Mouse (Mus musculus) mouse trophoblast stem cell (cell line): Measurements from ENCODE around the gene Cmtm4.

Source experiments
- in situ Hi-C, 2 experiments: fragments of 300-500 bp; cut with MseI, MboI; formaldehyde crosslinking; loops; 2 replicates in 1 of 2; 3 replicates in 1 of 2; pipeline ENCODE4 v1.15.1; 2025

Cmtm4 gene

GRCm38 (mm10) chr8:104374864-104375846 is 20.5 kb downstream of the Cmtm4 start:
- in situ Hi-C loops: no loop called here

DNA sequence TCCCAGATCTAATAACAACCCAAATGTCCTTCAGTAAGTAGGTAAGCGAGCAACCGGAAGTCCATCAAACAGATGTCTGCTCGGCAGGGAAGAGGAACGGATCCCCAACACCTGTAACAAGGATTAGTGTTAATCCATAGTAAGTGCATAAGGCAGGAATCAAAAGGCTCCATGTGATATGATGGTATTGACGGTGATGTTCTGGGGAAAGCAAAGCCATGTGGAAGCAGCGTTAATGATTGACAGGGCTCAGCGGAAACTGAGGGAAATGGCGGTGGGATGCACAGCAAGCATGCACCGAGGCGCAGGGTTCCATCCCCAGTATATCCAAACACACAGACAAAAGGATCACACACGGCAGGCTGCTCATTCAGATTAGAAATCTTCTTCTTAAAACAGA is 21.3 kb downstream of the Cmtm4 start:
- in situ Hi-C loops: no loop called here

DNA sequence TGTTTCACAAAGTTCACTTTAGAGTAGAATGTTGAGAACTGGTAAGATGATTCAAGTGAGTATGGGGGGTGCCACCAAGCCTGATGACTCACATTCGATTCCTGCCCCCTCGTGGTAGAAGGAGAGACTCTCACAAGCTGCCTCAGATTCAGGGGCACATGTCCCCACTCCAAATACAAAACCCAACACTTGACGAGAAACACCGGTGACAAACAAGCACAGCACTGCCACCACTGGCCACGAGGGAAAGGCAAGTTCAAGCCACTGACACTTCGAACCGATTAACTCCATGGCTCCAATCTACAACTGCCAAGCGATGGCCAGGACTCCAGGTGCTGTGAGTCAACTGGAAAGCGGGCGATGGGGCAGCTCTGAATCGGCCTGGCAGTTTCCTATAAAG is 21.8 kb downstream of the Cmtm4 start:
- in situ Hi-C loops: no loop called here

DNA sequence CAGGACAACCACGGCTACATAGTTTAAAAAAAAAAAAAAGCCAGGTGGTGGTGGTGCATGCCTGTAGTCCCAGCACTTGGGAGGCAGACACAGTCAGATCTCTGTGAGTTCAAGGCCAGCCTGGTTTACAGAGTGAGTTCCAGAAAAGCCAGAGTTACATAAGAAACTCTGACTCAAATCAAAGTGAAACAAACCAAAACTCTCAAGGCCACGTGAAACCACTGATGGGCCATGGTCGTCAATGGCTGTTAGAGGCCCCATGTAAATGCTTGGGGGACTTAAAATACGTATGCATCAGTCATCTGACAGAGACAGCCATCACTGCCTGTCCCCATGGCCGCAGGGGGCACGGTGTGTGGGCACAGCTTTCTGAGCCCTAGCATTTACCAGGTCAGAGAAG is 24.5 kb downstream of the Cmtm4 start:
- in situ Hi-C loops: no loop called here

- in situ Hi-C loops: no loop called here
These were observed 25.5 kb downstream of the Cmtm4 start for GRCm38 (mm10) chr8:104370071-104370470.

DNA sequence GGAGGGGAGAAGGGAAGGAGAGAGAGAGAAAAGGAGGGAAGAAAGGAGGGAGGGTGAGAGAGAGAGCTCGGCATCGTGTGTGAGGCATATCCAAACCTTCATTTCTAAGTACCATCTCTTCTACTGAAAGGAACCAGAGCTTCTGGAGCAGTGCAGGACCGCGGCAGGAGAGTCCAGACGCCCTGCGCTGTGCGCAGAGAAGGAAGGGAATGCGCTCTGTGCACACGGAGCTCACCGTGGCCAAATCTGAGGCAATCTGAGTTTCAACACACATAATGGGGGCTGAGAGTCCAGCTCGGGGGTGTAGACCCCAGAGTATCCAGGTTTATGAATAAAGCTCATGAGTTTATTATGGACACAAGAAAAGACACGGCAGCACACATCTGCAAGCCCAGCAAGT is 26.0 kb downstream of the Cmtm4 start:
- in situ Hi-C loops: no loop called here

DNA sequence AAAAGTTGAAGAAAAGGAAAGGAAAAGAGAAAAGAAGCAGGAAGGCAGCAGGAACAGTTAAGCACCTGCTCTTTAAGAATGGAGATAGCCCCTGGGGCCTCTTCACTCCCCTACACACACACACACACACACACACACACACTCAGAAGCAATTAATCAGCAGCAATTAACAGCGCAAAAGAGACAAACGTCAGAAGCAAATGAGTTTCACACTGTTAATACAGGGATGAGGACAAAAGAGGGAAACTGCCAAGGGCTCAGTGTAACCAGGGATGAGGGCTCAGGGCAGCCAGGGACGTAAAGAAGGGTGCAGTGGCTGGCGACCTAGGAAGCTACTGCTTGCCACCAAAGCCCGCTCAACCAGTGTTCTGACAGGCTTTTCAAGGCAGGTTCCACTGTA is 28.2 kb downstream of the Cmtm4 start:
- in situ Hi-C loops: no loop called here

DNA sequence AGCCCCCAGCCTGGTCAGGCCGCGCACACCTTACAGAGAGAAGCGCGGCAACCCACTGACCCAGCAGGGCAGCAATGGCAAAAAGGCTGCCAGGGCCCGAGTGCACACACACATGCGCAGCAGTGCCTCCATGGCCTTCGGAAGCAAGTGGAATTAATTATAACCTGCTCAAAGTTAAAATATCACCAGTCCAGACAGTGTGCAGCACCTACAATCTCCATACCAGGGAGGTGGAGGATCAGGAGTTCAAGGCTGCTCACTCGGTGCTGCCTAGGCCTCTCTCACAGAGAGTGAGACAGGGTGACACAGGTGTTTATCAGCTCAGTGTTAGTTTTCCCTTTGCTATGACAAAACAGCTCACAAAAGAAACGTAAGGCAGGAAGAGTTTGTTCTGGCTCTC is 29.9 kb downstream of the Cmtm4 start:
- in situ Hi-C loops: no loop called here

- in situ Hi-C loops: no loop called here
These were observed 35.7 kb downstream of the Cmtm4 start for GRCm38 (mm10) chr8:104359778-104360456.

DNA sequence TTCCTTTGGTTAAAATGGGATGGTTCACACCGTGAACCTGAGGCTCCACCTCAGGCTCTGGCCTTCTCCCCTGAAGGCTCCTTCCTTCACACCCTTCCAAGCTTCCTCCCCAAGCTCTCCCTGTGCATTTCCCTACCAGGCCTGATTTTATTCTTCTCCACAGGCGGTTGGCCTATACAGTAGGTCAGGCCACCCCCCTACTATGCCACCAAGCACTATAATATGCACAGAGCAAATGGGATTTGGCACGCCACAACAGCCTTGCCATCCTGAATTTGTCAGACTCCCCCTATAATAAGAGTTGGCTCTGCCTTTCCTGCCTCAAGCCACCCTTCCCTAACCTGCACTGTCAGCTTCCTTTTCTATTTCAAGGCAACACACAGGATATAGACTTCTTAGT is 37.0 kb downstream of the Cmtm4 start:
- in situ Hi-C loops: no loop called here

DNA sequence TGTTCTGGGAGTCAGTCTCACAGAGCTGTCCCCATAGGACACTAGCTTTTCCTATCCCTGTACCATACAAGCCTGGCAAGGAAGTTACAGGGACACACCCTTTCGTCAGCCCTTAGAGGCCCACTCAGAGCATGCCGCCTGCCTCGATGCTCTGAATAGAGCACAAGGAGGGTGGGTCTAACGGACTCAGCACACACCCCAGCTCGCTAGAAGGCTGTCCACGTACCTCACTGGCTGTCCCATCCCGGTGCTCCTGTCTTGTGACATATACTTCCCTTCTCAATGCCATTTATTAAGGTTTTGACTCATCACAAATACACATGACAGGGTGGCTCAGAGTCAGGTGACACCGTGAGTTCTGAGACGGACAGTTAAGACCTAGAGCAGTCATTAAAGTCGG is 41.1 kb downstream of the Cmtm4 start:
- in situ Hi-C loops: no loop called here

DNA sequence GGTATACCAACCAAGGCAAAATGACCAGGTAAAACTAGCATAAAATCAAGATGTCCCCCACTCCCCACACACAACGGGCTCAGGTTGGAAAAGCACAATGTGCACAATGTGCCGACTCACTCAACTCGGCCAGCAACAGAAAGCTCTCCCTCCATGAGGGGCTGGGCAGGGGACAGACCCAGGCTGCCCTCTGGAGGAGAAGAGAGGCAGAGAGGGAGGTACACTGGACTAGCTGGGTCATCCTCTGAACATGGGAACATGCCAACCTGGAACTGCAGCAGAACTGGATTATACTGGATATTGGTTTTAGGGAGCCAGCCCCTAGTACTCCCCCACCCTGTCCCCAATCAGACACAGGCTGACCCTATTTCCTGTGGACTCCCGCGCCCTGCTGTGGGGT is 42.4 kb downstream of the Cmtm4 start:
- in situ Hi-C loops: no loop called here

DNA sequence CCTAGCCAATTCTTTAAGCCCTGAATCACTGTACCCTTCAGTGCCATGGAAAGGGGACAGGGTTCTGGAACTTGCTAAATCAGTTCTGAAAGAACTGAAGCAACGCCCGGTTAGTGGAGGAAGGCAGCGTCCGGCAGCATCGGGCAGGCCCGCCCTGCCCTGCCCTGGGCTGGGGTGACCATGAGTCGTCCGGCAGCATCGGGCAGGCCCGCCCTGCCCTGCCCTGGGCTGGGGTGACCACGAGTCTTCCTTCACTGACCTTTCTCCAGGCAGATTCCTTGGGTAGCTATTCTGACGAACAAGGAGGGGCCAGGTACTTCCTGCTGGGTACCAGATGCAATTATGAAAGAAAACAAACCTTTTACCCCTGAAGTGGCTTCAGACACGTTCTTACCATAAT is 45.6 kb downstream of the Cmtm4 start:
- in situ Hi-C loops: no loop called here

- in situ Hi-C loops: loop anchor here (5.0 to 10.0 kb wide), 2 partner anchors 53 to 56 kb away; no protein-coding TSS in a partner anchor
These were observed 46.6 kb downstream of the Cmtm4 start for GRCm38 (mm10) chr8:104348971-104349370.

GRCm38 (mm10) chr8:104346706-104347105 is 48.9 kb downstream of the Cmtm4 start:
- in situ Hi-C loops: loop anchor here (5.0 to 10.0 kb wide), 2 partner anchors 56 to 58 kb away; no protein-coding TSS in a partner anchor

GRCm38 (mm10) chr8:104344622-104345021 is 51.0 kb downstream of the Cmtm4 start:
- in situ Hi-C loops: loop anchor here (5.0 to 10.0 kb wide), 2 partner anchors 58 to 60 kb away; no protein-coding TSS in a partner anchor

- in situ Hi-C loops: loop anchor here in 1 of 2 experiments (10.0 kb wide), 1 partner anchor 61 kb away; no protein-coding TSS in a partner anchor
These were observed 51.6 kb downstream of the Cmtm4 start for GRCm38 (mm10) chr8:104343957-104344356.

- in situ Hi-C loops: loop anchor here in 1 of 2 experiments (10.0 kb wide), 1 partner anchor 62 kb away; no protein-coding TSS in a partner anchor
These were observed 53.2 kb downstream of the Cmtm4 start for GRCm38 (mm10) chr8:104342426-104342825.

- in situ Hi-C loops: loop anchor here in 1 of 2 experiments (10.0 kb wide), 1 partner anchor 63 kb away; no protein-coding TSS in a partner anchor
These were observed 53.9 kb downstream of the Cmtm4 start for GRCm38 (mm10) chr8:104341678-104342077.

DNA sequence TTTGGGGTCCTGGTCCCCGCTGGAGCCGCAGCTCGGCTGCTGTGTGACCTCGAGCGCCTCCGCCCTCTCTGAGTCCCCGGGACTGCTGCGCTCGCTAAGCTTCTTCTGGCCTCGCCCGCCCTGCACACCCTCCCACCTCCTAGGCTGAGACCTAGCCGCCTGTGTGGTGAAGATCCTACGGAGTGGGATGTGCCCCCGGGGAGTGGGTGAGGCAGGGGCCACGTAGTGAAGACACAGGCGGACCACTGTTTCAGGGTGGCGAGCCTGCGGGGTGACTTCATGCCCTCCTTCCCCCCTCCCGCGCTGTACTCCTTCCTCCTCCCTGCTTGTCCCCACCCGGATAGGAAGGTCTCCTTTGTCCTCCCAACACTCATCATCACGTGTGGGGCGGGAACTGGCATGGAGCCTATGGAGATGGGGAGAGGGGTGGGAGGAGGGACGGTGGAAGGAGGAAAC is 54.5 kb downstream of the Cmtm4 start:
- in situ Hi-C loops: loop anchor here in 1 of 2 experiments (10.0 kb wide), 1 partner anchor 64 kb away; no protein-coding TSS in a partner anchor

DNA sequence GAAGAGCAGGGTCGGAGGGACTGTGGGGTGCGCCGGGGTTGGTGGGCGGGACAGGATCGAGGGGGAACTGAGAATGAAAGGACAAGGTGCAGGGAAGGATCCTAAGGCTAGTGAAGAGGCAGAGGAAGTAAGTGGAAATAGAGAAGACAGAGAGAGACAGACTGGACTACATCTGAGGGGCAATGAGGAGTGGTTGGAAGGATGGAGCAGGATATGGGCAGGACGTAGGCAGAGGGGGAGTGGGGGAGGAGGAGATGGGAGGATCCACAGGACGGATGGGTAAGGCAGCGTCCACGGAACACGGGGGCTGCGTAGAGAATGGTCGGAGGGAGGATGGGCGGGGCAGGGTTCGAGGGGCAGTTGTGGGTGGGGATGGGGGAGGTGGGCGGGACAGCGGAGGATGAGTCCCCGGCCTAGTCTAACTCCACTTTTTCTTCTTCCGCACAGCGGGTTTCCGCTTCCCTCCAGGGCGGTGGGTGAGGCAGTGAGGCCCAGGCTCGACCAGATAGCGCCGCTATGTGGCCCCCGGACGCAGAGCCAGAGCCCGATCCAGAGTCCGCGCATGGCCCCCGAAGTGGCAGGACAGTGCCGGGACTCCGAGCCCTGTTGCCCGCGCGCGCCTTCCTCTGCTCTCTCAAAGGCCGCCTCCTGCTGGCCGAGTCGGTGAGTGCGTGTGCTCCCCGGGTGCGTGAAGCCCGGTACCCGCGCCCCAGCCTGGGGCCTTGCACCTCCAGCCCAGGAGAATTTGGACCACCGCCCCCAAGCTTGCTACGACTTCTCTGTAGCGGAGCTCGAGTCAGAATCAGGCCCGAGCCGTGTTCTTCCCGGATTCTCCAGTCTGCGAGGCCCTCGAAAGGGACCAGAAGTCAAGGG is 55.1 kb downstream of the Cmtm4 start:
- in situ Hi-C loops: loop anchor here in 1 of 2 experiments (10.0 kb wide), 1 partner anchor 64 kb away; no protein-coding TSS in a partner anchor
